Mouse (Mus musculus) ES-Bruce4 (cell line): ENCODE results near the gene Cadm2.

Experiments
- CTCF ChIP-seq: IDR thresholded peaks from one replicate; pipeline ENCODE4 v1.8.1; 2011; ENCODE audit warnings: low read depth, low read length
- EP300 ChIP-seq: IDR thresholded peaks from 2 replicates; pipeline ENCODE4 v1.6.1; 2011; ENCODE audit warnings: low read depth, low read length; ENCODE audit not compliant: insufficient read depth
- POLR2A ChIP-seq: IDR thresholded peaks from one replicate; pipeline ENCODE4 v1.8.1; 2011; ENCODE audit warnings: low read length; ENCODE audit not compliant: insufficient read depth

DNA sequence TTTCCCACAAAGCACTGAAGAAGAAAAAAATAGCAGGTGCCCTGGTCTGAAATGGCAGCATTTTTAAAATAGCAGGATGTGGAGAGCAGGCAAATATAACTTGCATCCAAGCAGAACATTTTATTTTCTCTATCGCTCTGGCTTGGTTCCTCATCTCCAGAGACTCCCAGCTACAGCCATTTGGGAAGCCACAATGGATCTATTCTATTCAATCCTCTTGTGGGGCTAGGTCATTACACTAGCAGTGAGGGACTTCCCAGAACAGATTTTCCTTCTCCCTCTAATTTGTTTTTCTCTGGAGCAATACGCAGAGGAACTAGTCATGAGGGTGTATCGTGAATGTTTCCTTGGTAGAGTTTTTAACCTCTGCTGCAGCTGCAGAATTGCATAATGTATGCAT lies 769.7 kb downstream of the Cadm2 start:
- TF ChIP-seq CTCF = no peak
- TF ChIP-seq EP300 = no peak
- TF ChIP-seq POLR2A = no peak
